Mouse (Mus musculus): ENCODE results near the gene Gpr137. TPM values are rescaled to one million over a fixed set of nuclear protein-coding genes. Genes with fewer than 3 reads are reported as not detected.

Gpr137 gene
- polyA plus RNA-seq, 1 experiment from 2014 or later = 40.9 TPM

DNA sequence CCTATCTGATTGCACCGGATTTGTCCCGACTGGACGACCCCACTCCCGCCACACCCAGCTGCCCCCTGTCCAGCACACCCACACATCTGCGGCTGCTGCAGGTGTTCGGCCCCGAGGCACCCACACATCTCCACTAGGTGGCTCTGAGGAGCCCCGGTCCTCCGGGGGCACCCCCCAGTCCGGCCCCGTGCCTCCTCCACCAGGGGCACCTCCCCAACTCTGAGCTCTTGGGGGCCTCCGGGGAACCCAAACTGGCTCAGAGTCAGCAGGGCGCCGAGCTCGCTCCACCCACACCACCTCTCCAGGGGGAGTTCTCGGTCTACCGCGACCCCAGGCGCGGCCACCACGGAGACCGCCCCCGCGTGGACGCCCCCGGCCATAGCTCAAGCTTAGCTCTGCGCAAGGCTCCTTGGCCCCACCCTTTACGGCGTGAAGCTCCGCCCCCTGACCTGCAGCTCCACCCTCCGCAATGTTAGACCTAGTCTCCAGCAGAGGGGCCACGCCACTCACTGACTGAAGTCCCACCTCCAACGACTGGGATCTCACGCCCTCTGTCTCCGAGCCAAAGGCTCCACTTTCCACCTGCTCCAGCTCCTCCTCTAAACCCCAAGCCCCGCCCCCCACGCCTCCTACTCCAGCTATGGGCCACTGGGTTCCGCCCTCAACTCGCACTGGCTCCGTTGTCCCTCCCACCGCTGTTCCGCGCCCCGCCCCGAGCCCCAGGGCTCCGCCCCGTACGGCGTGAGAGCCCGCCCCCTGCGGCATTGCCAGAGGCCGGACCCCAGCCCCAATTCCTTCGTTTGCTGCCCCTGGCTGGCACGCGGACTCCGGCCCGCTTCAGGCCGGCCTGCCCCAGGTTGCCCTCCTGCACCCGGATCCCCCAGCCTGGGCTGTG is 37.5 kb upstream of the Gpr137 start:
- H3K27me3 ChIP-seq (ENCODE audit: insufficient read depth, poor library complexity, severe bottlenecking) = no peaks in the 10 kb centered on the region
- H3K27ac ChIP-seq = peak overlapping the region; percentile 98
- peaks cover 52% of the 10 kb centered on the region for H3K36me3 ChIP-seq
- H3K4me1 ChIP-seq (replicated peaks) = peaks cover 69% of the 10 kb centered on the region
- peak; percentile 100 for DNase-seq (ENCODE audit: low spot score)
- peak overlapping the region; percentile 73 for H3K4me3 ChIP-seq
- H3K9me3 ChIP-seq = no peaks in the 10 kb centered on the region
- WGBS = under 1% methylated on average over 59 of the region's 59 CpGs

DNA sequence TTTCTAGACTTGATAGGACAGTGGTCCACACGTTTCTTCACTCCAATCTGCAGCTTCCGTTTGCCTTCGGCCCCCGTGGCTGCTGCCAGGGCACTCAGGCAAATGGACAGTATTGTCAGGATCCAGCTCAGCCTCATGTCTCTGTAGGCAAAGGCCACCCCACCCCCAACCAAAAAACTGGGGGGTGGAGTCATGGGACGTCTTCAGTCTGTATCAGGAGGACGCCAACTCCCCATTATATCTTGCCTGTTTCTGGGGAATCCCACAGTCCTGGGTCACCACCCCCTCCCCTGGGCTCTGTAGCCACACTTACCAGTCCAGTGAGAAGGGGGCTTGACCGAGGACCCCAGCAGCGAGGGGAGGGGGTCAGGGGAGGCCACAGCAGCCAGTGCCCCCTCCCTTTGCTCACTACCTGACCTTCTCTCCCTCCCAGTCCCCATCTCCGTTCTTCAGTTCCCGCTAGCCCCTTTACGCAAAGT is 36.8 kb upstream of the Gpr137 start:
- peak; percentile 43 for DNase-seq (ENCODE audit: low spot score)
- no peaks in the 10 kb centered on the region for H3K9me3 ChIP-seq
- peaks cover 69% of the 10 kb centered on the region for H3K4me1 ChIP-seq (replicated peaks)
- peak overlapping the region; percentile 98 for H3K27ac ChIP-seq
- 13% methylated on average over 11 of the region's 11 CpGs for WGBS
- peak overlapping the region; percentile 73 for H3K4me3 ChIP-seq
- no peaks in the 10 kb centered on the region for H3K27me3 ChIP-seq (ENCODE audit: insufficient read depth, poor library complexity, severe bottlenecking)
- peaks cover 47% of the 10 kb centered on the region for H3K36me3 ChIP-seq

DNA sequence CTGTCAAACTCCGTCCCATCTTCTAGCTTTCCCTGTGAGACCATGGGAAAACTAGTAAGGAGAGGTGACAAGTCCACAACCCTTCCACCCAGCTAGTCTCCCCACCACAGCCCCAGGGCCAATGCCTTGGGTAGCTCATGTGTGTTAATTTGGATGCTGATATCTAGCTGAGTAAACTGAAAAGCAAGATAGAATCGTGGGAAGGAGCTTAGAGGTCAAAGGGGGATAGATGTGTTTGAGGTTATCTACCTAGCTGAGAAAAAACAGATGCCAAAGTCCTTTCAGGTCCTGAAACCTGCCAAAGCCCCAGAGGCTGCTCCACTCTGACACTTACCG is 36.3 kb upstream of the Gpr137 start:
- Histone ChIP-seq H3K27me3 (ENCODE audit: insufficient read depth, poor library complexity, severe bottlenecking) (no peaks in the 10 kb centered on the region; the same call in 1 of the 2 replicates), H3K36me3 (peaks cover 43% of the 10 kb centered on the region), H3K4me1 (replicated peaks) (peaks cover 69% of the 10 kb centered on the region), H3K4me3 (peak overlapping the region; percentile 73), H3K9me3 (no peaks in the 10 kb centered on the region), H3K27ac (peak overlapping the region; percentile 98)
- 57% methylated on average over 3 of the region's 3 CpGs for WGBS
- DNase-seq (ENCODE audit: low spot score) = no peak

DNA sequence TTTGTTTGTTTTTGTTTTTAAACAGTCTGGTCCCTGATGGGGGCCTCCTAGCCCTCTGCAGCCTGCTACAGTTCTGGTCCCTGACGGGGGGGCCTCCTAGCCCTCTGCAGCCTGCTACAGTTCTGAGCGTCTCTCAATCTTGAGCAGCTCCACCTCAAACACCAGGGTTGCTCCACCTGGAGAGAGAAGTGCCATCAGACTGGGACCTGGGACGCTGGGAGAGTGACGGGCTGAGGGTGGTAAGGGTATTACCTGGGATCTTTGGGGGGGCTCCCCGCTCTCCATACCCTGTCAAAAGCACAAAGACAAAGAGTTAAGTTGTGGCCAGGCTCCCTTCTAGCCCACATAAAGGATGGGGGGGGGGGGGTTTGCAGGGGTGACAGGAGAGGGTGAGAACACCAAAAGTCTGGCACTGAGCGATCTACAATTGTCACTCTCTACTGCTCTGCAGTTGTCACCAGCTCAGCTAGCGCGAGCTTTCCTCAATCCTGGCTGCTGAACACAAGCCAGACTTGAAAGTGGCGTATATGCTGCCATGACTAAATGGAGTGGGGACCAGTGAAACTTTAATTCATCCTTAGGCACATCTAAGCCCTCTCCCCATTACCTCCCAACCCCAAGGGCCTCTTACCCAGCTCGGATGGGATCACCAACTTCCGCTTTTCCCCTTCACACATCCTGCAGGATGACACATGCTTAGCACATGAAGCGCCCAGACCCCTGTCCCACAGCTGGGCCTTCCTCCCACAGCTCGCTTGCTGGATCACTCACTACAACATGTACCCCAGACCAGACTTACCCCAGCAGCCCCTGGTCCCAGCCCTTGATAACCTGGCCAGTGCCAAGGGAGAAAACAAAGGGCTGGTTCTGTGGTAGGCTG is 35.7 kb upstream of the Gpr137 start:
- peak overlapping the region; percentile 73 for H3K4me3 ChIP-seq
- H3K27me3 ChIP-seq (ENCODE audit: insufficient read depth, poor library complexity, severe bottlenecking) = peaks cover 3% of the 10 kb centered on the region; the same call in 1 of the 2 replicates
- H3K27ac ChIP-seq = peak overlapping the region; percentile 98
- no peak for DNase-seq (ENCODE audit: low spot score)
- no peaks in the 10 kb centered on the region for H3K9me3 ChIP-seq
- WGBS = 86% methylated on average over 13 of the region's 13 CpGs
- H3K4me1 ChIP-seq (replicated peaks) = peaks cover 70% of the 10 kb centered on the region
- H3K36me3 ChIP-seq = peaks cover 37% of the 10 kb centered on the region

DNA sequence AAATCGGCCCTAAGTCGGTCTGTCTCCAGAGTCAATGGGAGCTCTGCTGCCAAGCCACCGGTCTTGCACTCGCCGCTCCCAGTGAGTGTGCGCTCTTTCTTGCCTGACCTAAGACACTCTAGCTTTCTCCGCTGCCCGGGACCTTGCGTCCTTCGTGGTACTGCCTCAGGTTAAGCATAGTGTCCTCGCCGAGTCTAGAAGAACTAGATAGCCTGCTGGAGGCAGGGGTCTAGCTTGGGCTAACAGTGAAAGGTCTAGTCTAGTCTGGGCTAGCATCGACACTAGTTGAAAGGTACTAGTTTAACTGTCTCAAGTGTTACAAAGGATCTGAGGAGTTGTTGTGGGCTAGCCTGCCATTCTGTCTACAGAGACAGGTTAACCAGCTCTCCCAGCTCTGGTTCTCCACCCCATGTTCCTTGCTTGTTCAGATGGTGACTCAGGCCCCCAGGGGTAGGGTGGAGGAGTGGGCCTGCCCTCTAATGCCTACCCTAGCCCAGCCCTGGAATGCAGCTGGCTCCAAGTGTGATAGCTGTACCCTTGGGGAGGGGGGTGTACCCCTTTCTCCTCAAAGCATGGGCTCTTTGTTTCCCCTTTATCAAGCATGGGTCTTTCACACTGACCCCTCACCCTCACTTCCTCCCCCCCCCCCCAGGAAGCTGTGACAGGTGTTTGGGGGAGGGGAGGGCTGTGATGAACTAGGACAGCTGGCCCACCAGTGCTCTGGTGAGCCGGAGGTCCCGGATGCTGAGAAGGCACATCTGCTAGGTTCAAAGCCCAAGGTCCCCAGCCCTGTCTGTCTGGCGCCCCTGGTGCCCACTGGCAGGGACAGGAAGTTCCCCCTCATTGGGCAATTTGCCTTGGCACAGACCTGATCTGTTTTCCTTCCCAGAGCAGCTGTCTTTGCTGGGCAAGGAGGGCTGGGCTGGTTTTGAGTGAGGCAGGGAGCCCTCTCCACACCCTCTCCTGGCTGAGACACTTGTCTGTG is 33.5 kb upstream of the Gpr137 start, which contains the start of gene Plcb3:
Gene Plcb3, minus strand, starts transcription at position 934 of the 985 bp plus-strand sequence.
- Histone ChIP-seq H3K9me3 (no peaks in the 10 kb centered on the region), H3K4me1 (replicated peaks) (peaks cover 81% of the 10 kb centered on the region), H3K27ac (peak within 1 kb of the TSS; percentile 98), H3K4me3 (peak within 1 kb of the TSS; percentile 91), H3K27me3 (ENCODE audit: insufficient read depth, poor library complexity, severe bottlenecking) (peaks cover 23% of the 10 kb centered on the region), H3K36me3 (peaks cover 27% of the 10 kb centered on the region)
- DNase-seq (ENCODE audit: low spot score) = peak; percentile 82
- under 1% methylated on average over 16 of the region's 16 CpGs for WGBS

DNA sequence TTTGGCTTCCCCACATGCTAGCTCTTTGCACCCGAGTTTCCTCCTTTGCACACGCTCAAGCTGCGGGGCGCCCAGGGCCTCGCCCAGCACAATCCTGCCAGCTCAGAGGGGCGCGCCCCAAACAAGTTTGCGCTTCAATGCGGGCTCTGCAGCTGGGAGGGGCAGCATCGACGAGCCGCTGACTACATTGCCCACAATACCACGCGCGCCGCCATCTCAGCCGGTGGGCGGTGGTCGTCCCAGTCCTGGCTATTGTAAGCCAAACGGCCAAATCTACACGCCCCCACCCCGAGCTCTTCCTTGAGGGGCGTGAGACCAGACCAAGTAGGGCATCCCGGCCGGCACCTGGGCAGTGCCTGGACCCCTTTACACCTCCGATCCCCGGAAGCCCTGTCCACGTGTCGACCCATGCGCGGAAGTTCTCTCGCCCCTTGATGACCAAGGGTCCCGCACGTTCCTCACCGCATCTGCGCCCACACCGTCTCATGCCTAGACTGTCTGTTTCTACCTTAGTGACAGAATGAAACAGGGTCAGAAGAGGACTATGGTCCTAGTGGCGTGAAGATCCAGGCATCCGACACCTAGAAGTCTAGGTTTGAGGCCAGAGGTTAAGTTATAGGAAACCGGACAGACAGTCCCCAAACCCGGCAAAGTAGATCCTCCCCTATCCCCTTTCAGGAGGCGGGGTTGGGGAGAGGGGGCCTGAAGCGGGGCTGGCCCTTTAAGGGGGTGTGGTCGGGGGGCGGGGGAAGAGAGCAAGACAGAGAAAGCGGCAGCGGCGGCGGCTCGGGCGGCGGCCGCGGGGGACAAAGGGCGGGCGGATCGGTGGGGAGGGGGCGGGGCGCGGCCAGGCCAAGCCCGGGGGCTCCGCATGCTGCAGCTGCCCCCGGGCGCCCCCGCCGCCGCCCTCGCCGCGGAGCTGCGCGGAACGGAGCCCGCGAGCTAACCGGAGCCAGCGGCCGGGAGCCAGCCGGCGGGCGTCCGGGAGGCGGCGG is 32.2 kb upstream of the Gpr137 start, which contains the start of gene Ppp1r14b:
Gene Ppp1r14b, plus strand, starts transcription at position 758 of the 995 bp plus-strand sequence.
- H3K4me1 ChIP-seq (replicated peaks) = peaks cover 84% of the 10 kb centered on the region

DNA sequence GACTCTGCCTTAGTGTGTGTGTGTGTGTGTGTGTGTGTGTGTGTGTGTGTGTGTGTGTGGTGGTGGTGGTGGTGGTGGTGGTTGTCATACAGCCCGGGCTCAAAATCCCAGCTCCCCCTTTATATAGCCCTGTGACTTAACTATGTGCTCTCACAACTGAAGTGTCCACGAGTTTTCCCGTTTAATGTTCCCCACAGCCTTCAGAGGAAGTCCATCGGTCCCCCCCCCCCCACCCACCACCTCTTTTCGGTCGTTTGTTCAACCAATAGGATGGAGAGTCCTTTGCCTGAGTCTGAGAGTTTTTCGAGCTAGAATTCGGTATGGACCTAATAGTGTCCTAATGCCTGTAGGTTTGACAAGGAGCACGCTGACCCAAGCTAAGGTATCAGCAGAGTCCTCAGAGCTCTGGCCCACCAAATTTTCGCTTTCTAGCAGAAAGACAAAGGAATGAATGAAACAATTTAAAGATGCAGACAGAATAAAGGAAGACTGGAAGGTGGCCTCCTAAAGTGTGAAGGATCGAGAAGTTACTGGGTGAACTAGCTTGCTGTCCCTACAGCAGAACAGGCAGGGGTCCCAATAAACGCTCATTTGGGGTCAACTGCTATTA is 31.4 kb upstream of the Gpr137 start:
- no peaks in the 10 kb centered on the region for H3K9me3 ChIP-seq
- H3K27ac ChIP-seq = peak overlapping the region; percentile 95
- peaks cover 44% of the 10 kb centered on the region for H3K27me3 ChIP-seq (ENCODE audit: insufficient read depth, poor library complexity, severe bottlenecking)
- no peak for DNase-seq (ENCODE audit: low spot score)
- 40% methylated on average over 12 of the region's 12 CpGs for WGBS
- H3K36me3 ChIP-seq = peaks cover 25% of the 10 kb centered on the region
- H3K4me3 ChIP-seq = peak overlapping the region; percentile 91
- H3K4me1 ChIP-seq (replicated peaks) = peaks cover 84% of the 10 kb centered on the region

More for the DNA sequence above, 32.2 kb upstream of the Gpr137 start, which contains the start of gene Ppp1r14b:
- under 1% methylated on average over 80 of the region's 84 CpGs for WGBS
- Histone ChIP-seq H3K36me3 (peaks cover 27% of the 10 kb centered on the region), H3K27me3 (ENCODE audit: insufficient read depth, poor library complexity, severe bottlenecking) (peaks cover 36% of the 10 kb centered on the region), H3K4me3 (peak within 1 kb of the TSS; percentile 91), H3K9me3 (no peaks in the 10 kb centered on the region), H3K27ac (peak within 1 kb of the TSS; percentile 95)
- peak; percentile 91 for DNase-seq (ENCODE audit: low spot score)

DNA sequence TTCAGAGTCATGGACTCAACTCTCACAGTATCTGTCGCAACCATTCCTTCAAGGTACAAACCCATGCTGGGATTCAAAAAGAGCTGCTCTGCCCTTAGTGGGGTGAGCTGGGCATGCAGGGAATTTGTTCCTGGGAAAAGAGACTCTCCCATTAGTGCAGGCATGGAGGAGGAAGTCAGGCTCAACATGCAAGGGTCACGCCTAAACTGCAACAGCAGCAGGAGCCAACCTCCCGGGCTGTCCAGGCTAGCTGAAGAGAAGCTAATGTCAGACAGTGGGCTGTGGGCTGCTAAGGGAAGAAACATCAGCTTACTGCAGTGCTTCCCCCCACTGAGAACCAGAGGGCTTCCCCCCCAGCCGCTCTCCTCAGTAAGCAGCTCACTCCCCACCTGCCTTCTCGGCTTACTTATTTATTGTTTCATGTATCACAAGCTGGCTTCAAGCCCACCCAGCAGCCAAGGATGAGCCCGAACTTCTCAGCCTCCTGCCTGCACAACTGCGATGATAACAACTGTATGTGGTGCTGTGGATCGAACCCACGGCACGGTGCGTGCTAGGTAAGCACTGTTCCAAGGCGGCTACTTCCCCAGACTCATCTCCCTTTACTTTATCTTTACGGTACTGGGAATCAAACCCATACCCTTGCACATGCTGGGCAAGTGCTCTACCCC is 30.1 kb upstream of the Gpr137 start:
- no peaks in the 10 kb centered on the region for H3K9me3 ChIP-seq
- peaks cover 83% of the 10 kb centered on the region for H3K4me1 ChIP-seq (replicated peaks)
- H3K27ac ChIP-seq = no peak overlapping the region
- H3K36me3 ChIP-seq = peaks cover 12% of the 10 kb centered on the region
- H3K27me3 ChIP-seq (ENCODE audit: insufficient read depth, poor library complexity, severe bottlenecking) = peaks cover 57% of the 10 kb centered on the region
- WGBS = 81% methylated on average over 13 of the region's 13 CpGs
- DNase-seq (ENCODE audit: low spot score) = no peak
- H3K4me3 ChIP-seq = no peak overlapping the region

DNA sequence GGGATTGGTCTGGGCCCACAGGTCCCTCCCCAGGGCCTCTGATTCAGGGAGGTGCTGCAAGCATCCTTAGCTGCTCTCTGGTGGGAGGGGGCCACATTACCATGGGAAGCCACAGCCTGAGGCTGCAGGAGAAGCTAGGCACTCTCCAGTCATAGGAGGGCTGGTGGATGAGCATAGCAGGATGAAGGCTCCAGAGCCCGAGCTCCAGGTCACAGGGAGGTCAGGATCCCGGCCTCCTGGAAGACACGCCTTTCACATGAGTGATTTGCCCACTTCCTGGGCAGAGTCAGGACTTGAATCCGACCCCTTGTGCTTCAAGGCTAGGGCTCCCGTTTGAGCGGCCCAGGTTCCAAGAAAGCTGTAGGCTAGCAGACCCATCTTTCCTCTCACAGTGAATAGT is 29.4 kb upstream of the Gpr137 start:
- H3K9me3 ChIP-seq = no peaks in the 10 kb centered on the region
- DNase-seq (ENCODE audit: low spot score) = no peak
- peaks cover 5% of the 10 kb centered on the region for H3K36me3 ChIP-seq
- 39% methylated on average over 6 of the region's 6 CpGs for WGBS
- H3K4me1 ChIP-seq (replicated peaks) = peaks cover 76% of the 10 kb centered on the region
- no peak overlapping the region for H3K27ac ChIP-seq
- peaks cover 57% of the 10 kb centered on the region for H3K27me3 ChIP-seq (ENCODE audit: insufficient read depth, poor library complexity, severe bottlenecking)
- H3K4me3 ChIP-seq = no peak overlapping the region

DNA sequence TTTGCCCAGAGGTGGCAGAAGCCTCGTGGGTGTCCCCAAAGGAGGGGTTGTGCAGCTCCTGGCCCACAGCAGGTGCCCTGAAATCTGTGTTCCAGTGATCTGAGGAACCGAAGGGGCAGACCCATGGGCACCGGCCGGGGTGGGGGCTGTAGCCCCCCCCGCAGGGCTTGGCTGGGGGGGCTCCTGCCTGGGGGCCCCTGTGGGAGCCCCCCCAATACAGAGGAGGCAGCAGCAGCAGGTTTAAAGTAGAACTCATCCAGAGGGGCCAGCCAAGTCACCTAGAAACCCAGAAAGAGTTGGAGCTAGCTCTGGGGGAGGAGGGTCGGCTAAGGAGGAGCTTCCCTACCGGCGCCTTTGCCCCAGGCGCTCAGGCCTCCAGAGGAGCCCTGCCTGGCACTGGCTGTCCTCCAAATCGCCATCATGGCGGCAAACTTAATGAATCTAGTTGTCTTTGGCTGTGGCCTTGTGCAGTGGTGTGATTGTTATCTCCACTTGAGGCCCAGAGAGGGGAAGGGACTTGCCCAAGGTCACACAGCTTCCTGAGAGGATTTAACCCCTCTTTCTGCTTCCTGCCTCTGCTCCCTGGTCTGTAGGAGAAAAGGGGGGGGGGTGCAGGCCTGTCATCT is 28.3 kb upstream of the Gpr137 start:
- Histone ChIP-seq H3K4me3 (peak overlapping the region; percentile 65), H3K4me1 (replicated peaks) (peaks cover 65% of the 10 kb centered on the region), H3K36me3 (peaks cover 9% of the 10 kb centered on the region), H3K27me3 (ENCODE audit: insufficient read depth, poor library complexity, severe bottlenecking) (peaks cover 57% of the 10 kb centered on the region), H3K9me3 (no peaks in the 10 kb centered on the region), H3K27ac (peak overlapping the region; percentile 86)
- 18% methylated on average over 11 of the region's 11 CpGs for WGBS
- DNase-seq (ENCODE audit: low spot score) = no peak

Measured in hindbrain, embryonic 10.5 days (tissue).